Mouse (Mus musculus) kidney, adult 9 months (tissue): ENCODE measurements around the gene Fgf4.
"Not testable (repeated sequence)": the region's sequence is repeated elsewhere in the genome, so short reads cannot be mapped to it uniquely, and the experiment has no call there.

Experiments
- DNase-seq: peaks from one replicate; pipeline ENCODE4 v3.0.0; 2022

The Fgf4 gene

DNA sequence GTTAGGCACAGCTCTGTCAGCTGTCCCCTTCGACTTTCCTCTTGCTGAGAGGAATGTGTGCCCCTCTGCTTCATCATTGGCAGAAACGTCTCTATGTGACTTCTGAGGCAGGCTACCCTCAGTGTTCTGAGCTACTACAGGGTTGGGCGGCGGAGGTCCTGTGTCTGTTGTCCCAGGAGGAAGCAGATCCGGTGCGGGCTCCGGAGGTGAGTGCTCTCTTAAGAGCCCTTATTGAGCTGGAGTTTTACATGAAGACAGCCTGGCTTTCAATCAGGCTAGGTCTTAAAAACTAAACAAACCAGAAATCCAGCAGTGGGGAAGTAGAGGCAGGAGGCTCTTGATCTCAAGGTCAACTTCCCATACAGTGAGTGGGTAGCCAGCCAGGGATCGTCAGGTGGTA is 20.4 kb downstream of the Fgf4 start:
- no peak for DNase-seq

DNA sequence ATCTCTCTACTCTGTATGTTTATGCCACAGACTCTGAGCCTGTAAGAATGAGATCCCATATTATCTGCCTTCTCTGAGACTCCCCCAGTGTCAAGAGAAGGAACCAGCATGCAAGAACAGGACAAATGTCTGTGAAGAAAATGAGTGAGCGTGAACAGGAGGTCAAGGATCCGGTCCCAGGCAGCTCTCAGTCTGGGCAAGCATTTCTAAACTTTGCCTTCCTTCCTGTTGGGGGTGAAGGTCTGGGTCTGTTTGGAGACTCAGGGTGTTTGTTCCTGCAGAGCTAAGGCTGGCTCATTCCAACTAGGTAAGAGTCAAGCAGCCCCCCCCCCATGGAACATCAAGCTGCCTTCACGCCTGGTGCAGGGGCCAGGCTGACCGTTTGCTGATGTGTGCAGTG is 25.3 kb downstream of the Fgf4 start:
- DNase-seq = no peak

DNA sequence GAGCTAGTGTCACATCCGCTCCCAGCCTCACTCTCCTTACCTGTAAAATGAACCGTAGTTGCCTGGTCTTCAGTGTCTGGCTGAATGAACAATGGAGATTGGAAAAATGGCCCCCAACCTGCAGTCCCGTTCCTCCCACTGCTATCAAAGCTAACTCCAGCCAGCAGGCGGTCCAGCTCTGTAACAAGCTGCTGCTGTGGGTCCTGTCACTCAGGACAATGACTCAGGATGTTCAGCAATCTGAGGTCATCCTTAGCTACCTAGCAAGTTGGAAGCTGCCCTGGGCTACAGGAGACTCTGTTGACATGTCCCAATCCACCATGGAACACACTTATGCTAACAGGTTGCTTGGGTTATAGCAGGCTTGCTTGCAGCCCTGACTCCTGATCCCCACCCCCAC is 26.0 kb downstream of the Fgf4 start:
- no peak for DNase-seq

DNA sequence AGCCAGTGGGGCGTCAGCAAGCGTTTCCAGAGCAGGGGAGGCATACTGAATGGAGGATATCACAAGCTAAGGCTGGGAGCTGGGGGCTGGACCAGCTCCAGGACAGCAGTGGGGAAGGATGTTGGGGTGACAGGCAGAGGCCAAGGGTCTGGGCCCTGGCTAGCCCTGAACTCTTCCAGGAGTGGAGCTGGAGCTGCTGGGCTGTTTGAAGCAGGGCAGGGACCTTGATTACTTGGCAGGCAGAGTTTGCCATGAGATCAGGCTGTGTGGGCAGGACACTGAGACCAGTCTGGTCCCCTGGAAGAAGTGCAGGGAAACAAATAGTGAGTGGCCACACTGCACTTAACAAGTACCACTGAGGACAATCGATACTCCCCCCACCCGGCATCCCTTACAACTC is 27.1 kb downstream of the Fgf4 start:
- no peak for DNase-seq

DNA sequence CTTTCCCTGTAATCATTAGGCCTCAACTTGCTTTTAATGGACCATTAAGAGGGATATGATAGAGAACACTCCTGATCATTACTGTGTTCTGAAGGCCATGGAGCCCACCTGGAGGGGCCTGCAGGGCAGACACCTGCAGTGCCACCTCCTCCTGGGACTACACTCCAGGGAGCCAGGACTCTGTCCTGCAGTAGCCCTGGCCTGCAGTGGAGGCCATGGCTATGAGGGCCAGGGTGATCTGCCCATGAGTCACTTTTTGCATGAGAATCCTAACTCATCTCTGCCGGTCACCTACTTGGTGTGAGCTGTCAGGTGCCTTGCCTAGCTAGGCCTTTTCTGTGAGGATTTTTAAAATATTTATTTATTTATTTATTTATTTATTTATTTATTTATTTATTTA is 31.2 kb downstream of the Fgf4 start:
- DNase-seq = no peak

DNA sequence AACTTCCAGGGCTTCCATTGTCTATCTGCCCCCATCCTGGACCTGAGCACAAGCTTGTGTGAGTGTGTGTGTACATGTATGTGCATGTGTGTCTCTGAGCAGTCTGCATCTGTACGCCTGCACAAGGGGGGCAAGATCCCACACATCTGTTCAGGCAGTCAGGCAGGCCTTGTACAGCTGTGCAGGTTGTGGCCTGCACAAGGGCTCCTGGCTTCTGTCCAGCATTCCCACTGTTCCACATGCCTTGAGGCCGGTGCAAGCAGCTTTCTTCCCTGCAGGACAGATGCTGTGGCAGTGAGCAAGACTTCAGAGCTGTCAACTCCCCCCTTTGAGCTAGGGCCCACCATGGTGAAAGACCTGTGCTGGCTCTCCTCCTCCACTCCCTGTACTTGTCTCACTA is 35.9 kb downstream of the Fgf4 start:
- no peak for DNase-seq

DNA sequence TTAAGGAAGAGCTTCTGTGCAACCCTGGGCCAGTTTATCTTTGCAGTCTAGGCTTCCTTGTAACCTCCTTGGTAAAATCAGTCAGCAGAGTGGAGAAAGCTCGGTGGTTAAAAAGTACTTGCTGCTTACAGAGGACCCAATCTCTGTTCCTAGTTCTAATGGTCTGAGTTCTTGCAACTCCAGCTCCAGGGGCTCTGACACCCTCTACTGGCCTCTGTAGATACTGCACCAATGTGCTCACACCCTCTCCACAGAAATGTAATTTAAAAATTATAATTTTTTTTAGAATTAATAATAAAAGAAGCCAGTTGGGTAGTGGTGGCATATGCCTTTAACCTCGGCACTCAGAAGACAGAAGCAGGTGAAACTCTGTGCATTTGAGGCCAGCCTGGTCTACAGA is 40.5 kb downstream of the Fgf4 start:
- DNase-seq = no peak

DNA sequence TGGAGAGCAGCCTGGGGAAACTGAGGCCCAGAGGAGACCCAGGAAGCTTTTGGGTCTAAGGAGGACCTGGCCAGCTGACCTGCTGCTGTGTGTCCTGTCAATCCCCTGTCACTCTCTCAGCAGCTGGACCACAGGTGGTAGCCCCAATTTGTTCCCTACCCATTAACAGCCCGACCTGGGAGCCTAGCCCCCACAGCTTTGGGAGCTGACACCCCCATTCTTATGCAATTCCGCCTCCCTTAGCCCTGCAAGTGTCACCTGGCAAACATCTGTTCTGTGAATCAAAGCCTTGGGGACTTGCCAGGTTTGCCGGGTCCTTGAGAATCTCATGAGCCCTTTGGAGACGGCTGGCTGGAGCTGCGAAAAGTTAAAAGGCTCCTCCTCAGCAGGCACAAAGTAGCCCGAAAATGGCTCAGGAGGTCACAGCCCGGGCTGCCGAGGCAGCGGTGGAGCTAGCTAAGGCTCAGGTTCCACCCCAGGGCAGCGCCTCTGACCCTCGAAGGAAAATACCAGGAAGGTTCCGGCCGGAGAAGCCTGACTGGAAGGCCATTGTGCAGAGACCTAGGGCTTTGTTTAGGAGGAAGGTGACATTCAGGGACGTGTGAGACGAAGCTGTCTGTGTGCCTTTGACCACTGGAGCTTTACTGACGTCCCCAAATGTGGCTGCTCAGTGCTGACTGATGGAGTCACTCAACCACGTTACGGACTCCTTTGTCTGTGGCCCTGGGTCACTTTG is 41.6 kb downstream of the Fgf4 start:
- no peak for DNase-seq

DNA sequence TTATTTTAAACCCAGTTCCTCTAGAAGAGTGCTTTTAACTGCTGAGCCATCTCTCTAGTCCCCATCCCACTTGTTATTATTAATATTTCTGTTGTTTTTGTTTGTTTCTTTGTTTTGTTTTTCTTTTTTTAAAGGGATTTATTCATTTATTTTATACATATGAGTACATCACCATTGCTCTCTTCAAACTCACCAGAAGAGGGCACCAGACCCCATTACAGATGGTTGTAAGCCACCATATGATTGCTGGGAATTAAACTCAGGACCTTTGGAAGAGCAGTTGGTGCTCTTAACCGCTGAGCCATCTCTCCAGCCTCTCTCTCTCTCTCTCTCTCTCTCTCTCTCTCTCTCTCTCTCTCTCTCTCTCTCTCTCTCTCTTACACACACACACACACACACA is 43.5 kb downstream of the Fgf4 start:
- not testable (repeated sequence) for DNase-seq

DNA sequence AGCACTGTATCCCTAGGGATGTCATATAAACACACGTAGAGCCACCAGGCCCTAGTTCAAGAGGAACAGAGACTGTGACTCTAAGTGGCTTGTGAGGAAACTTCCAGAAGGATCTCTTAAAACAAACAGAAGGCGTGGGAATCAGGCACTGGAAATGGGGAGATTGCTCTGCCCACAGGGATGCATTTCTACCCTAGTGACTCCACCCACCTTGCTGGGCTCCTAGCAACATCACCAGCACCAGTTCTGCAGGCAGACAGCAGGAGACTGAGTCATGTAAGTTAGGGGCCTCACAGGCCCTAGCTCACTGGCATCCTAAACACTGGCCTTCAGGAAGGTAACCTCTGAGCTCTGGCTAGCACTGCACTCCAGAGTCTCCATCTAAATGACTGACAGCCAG is 44.7 kb downstream of the Fgf4 start:
- no peak for DNase-seq

DNA sequence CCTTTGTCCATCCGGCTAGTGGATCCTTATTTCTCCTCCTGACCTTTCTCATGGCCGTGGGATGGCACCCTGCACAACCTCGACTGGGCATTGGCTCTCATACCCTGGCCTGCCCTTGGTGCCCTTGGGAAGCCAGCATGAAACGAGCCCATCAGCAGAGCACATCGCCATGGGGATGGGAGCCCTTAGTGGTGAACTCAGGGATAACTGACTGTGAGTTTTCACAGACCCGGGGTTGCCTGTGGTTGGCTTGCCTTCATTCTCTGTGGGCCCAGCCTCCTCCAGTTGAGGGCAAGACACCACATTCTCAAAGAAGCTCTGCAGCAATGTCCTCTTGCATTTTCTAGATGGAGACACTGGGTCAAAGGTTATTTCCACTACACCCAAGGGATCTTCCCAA is 45.2 kb downstream of the Fgf4 start:
- no peak for DNase-seq

DNA sequence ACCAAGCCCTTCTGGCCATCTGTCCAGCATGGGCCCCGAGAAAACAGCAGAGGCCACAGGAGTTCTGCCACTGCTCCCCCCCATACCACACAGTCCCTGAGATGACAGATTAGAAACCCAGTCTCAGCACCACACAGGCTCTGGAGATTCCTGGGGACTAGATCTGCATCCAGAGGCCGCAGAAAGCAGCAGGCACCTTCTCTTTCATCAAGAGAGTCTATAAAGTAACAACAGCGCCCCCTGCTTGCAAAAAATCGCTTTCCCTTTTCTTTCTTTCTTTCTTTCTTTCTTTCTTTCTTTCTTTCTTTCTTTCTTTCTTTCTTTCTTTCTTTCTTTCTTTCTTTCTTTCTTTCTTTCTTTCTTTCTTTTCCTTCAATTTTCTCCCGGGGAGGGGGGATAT is 47.0 kb downstream of the Fgf4 start:
- DNase-seq = peak; percentile 29

DNA sequence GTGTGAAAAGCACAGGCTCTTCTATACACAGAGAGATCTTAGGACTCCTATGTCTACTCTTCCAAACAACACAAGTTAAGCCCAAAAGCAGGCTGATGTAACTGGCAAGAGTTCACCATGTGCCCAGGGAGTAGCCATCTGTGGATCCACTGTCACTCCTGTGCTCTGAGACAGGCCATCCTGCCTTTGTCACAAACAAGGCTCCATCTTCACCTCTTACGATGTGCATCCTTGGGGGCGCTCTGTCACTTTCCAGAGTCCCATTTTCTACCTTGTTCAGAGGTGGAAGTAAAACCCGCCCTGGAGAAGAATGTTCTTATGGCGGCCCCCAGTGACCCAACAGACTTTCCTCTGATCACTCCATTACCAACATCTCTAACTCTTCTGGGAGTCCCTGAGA is 47.5 kb downstream of the Fgf4 start:
- no peak for DNase-seq

DNA sequence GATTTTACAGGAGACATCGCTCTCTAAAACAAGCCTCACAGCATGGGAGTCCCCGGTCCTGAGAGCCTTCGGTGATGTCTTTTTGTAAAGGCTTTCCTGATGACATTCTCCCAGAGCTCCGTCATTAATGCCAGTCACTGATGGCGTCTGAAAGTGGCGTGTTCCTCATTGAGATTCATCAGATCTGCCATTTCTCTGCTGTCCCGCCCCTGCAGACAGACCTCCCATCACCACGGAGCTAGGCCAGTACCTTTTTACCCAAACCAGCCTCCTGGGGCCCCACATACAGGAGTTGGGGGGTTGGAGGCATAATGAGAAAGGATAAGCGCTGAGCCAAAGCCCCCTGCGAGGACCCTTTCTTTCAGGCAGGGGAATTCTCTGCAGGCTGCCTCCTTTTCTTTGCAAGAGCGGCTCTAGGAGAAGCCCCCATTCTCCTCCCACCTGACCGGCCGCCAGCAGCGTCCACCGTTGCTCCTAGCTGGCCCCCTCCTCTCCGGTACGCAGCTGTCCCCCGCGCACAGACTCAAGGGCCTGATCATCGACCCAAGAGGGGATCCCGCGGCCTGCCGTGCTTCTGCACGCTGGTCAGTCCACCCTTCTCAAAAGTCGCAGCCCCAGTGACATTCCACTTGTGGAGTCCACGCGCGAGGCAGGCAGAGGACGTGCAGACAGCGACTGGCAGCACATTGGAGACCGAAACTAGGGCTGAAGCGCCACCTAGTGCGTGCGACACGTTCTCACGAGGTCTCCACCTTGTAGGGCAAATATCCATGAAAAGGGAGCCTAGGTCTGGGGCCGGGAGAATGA is 48.3 kb downstream of the Fgf4 start:
- DNase-seq = peak; percentile 73

DNA sequence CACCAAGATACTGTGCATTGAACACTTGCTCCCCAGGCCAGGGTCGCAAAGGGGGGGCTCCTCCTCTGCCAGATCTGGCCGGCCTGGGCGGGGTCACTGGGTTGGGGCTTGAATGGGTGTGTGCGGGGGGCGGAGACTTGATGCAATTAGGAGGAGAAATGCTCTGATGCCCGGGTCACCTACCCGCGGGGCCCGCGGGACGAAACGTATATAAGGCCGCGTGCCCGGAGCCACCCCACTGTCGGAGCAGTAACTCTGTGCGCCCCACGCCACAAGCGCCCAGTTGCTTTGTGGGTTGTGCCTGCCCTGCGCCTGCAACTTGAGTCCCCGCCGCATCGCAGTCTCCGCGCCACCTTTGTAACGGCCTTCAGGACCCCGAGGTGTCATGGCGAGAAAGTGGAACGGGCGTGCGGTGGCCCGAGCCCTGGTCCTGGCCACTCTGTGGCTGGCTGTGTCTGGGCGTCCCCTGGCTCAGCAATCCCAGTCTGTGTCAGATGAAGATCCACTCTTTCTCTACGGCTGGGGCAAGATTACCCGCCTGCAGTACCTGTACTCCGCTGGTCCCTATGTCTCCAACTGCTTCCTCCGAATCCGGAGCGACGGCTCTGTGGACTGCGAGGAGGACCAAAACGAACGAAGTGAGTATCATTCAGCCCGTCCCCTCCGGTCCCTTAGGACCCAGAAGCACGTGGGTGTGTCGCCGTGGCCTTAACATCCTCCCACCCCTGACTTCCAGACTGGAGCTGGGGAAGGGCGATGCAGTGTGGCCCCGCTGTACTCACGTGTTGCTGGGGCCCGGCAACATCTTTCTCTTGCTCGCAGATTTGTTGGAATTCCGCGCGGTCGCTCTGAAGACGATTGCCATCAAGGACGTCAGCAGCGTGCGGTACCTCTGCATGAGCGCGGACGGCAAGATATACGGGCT is 49.4 kb downstream of the Fgf4 start, which contains the start of gene Fgf15:
Gene Fgf15, plus strand, starts transcription at position 238 of the 925 bp plus-strand sequence.
- no peak for DNase-seq

DNA sequence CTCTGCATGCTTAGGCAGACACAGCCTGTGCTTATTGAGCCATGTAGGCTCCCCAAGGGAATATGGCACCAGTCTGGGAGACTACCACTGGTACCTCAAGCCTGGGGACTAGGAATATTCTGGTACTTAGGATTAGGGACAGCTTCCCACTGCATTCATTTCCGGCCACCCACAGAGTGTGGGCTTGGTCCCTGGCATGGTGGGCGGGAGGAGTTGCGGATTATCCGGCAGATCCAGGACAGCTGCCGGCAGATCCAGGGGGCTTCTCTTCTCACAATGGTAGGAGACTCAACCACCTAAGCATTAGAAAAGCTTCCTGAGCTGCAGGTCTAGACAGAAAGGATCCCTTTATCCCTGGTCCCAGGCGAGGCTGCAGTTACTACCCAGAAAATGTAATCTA is 51.3 kb downstream of the Fgf4 start:
- DNase-seq = no peak

DNA sequence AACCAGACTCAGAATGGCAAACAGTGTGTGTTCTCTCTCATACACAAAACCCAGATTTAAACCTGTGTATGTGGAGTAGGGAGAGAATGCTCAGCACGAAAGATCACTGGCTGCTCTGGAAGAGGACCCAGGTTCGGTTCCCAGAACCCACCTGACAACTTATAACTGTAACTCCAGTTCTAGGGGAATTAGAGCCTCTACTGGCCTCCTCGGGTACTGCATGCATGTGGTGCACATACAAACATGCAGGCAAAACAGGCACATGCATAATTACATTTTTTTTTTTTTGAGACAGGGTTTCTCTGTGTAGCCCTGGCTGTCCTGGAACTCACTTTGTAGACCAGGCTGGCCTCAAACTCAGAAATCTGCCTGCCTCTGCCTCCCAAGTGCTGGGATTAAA is 58.3 kb downstream of the Fgf4 start:
- not testable (repeated sequence) for DNase-seq

DNA sequence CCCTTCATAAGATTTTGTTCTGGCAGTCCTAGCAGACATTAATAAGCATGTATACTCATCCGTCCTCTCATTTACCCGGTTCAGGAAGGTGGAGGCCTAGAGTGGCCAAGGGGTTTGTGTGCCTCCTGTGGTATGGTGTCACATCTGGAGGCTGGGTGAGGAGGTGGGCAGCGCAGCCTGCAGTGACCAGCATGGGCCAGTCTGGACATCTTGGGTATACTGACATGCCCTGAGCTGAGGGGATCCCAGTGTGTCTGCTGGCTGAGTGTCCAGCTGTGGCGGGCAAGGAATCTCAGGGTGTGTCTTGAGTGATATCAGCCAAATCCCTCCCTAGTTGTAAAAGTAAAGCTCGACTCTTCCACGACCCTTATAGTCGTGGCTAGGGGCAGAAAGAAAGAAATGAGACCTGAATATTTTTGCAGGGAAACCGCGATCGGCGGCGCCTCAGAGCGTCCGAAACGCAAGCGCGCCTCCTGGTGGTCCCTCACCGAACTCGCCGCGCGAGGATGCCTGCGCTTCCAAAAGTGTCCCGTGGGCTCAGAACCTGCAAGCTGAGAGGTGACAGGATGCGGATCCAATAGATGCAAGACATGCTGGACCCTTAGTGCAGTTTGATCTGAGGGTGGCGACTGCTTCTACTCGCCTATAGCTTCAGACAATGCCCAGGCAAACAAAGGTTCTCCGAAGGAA is 59.7 kb downstream of the Fgf4 start:
- no peak for DNase-seq

DNA sequence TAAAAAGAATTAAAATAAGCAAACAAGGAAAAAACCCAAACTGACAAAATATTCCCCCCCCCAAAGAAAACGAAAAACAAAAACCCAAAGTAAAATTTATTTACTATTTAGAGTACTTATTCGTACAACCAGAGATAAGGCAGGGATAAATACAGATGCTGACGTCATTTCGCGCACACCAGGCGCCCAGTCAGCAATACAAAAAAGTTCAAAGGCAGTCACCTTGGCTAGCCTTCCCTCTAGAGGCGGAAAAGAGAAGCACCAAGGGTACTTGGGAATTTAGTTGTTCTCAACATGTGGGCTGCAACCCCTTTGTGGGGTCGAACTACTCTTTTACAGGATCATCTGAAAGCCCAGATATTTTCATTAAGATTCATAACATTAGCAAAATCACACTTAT is 60.6 kb downstream of the Fgf4 start:
- DNase-seq = no peak

DNA sequence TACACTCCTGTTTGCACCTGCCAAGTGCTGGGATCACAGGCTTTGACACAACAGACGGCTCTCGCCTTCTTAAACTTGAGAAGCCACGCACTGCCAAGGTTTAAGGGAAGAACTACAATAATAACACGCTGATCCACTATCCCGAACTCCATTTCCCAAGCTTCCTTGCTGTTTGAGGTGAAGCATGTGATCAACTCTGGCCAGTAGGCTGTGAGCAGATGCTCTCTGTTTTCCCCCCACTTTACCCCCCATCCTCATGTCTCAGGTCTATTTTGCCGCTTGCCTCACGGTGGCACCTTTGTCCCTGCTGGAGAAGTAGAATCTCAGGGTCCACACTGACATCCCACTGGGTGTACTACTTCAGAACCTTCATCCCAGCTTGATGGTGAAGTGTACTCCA is 61.5 kb downstream of the Fgf4 start:
- no peak for DNase-seq

DNA sequence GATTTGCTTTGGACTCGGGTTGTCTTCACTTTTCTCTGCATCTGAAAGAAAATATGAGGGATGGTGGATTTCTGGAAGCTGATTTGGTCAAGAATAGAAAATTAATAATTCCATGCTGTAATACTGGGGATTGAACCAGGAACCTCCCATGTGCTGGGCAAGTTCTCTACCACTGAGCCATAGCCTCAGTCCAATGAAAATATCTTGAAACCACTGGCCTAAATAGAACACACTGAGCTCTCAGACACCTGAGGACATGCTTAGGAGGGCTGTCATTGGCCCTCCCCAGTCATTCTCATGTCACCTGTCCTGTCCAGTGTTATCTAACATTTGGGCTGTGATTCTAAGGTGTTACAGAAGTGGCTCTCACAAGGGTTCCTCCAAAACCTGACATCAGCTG is 64.0 kb downstream of the Fgf4 start:
- no peak for DNase-seq

DNA sequence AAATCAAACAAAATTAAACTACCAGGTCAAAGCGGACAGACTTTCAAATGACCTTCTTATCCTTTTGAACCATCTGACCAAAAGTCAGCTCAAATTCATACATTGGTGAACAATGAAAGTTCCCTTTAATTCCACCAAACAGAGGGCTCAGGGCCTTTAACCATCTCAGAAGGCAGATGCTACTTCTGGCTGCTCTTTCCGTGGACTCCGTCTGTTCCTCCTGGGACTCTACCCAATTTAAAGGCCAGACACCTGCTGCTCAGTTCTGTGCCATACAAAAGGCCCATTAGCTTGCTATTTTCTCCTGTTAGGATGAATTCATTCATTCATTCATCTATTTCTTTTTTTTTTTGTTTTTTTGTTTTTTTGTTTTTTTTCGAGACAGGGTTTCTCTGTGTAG is 65.7 kb downstream of the Fgf4 start:
- DNase-seq = no peak
